Mouse (Mus musculus): Measurements from ENCODE around the gene Doc2a. TPM values are rescaled to one million over a fixed set of nuclear protein-coding genes. Genes with fewer than 3 reads are reported as not detected.
A peak's percentile ranks its signal among the peaks of the same experiment; 100 is the strongest.
"Not testable (repeated sequence)": the region's sequence is repeated elsewhere in the genome, so short reads cannot be mapped to it uniquely, and the experiment has no call there.

Gene Doc2a
- total and polyA plus RNA-seq, 3 experiments = 2.3 TPM; not detected in 2

- no peaks in the 10 kb centered on the region for H3K9me3 ChIP-seq (replicated peaks; ENCODE audit: insufficient read depth, low read length)
- peak overlapping the region; percentile 84 for H3K27ac ChIP-seq (ENCODE audit: control insufficient read depth, low read depth, low read length)
- H3K9ac ChIP-seq (ENCODE audit: control insufficient read depth, low read depth, low read length, poor library complexity, severe bottlenecking) = peak overlapping the region; percentile 90
- peaks cover 0 to 5% of the 10 kb centered on the region in 2 experiments; a peak in 2 of 4 replicates for H3K36me3 ChIP-seq (ENCODE audit: control insufficient read depth in 1 of 2, insufficient read depth in 2 of 2, low read length in 2 of 2)
- H3K27me3 ChIP-seq (ENCODE audit: control insufficient read depth in 1 of 2, insufficient read depth in 2 of 2, low read length in 2 of 2) = no peaks in the 10 kb centered on the region
- H3K4me3 ChIP-seq (ENCODE audit: control insufficient read depth in 1 of 2, insufficient read depth in 1 of 2, low read depth in 2 of 2, low read length in 2 of 2) = peak overlapping the region; percentile 64 to 73
- H3K4me1 ChIP-seq (ENCODE audit: control insufficient read depth in 1 of 2, insufficient read depth in 2 of 2, low read length in 2 of 2) = peaks cover 4 to 12% of the 10 kb centered on the region in 2 experiments; a peak in 3 of 4 replicates
- TF ChIP-seq USF1 (IDR thresholded peaks at IDR 0.05; ENCODE audit: low read depth, low read length) (0 out of 2 replicates have a peak, but pooled peaks have one; percentile 25), CHD1 (IDR thresholded peaks at IDR 0.05; ENCODE audit: low read depth, low read length) (0 out of 2 replicates have a peak, but pooled peaks have one; percentile 3), SIN3A (IDR thresholded peaks at IDR 0.05; ENCODE audit: low read length) (peak; percentile 37; the same call in 1 of the 2 replicates), MYC (IDR thresholded peaks at IDR 0.05; ENCODE audit: low read depth, low read length) (no peak), GATA1 (IDR thresholded peaks at IDR 0.05; ENCODE audit: low read depth, low read length) (no peak), RCOR1 (IDR thresholded peaks at IDR 0.05; ENCODE audit: low read depth, low read length) (no peak), NRF1 (IDR thresholded peaks at IDR 0.05; ENCODE audit: insufficient read depth, low read depth, low read length, poor library complexity, severe bottlenecking) (peak; percentile 93), ZMIZ1 (IDR thresholded peaks at IDR 0.05; ENCODE audit: low read depth, low read length) (peak; percentile 15; the same call in 1 of the 2 replicates), HCFC1 (IDR thresholded peaks at IDR 0.05; ENCODE audit: low read depth, low read length) (peak; percentile 73), TBP (IDR thresholded peaks at IDR 0.05; ENCODE audit: low read depth, low read length) (peak; percentile 24; the same call in 1 of the 2 replicates), POLR2A (IDR thresholded peaks at IDR 0.05; ENCODE audit: control insufficient read depth in 1 of 2, insufficient read depth in 1 of 2, low read depth in 1 of 2, low read length in 2 of 2, poor library complexity in 1 of 2) (peak; percentile 72 to 73), NELFE (IDR thresholded peaks at IDR 0.05; ENCODE audit: low read depth, low read length) (peak; percentile 86)
- peaks cover 4% of the 10 kb centered on the region; the same call in 1 of the 2 replicates for H3K79me2 ChIP-seq (ENCODE audit: control insufficient read depth, insufficient read depth, low read length, poor library complexity)
- DNase-seq (ENCODE audit: low read depth, low spot score) = peak; percentile 94
Observed at GRCm38 (mm10) chr7:126898102-126898990, 51.1 kb downstream of the Doc2a start.

GRCm38 (mm10) chr7:126899781-126900180 lies 52.6 kb downstream of the Doc2a start:
- not testable (repeated sequence) for H3K27me3 ChIP-seq (ENCODE audit: control insufficient read depth in 1 of 2, insufficient read depth in 2 of 2, low read length in 2 of 2); H3K27ac ChIP-seq (ENCODE audit: control insufficient read depth, low read depth, low read length); H3K9ac ChIP-seq (ENCODE audit: control insufficient read depth, low read depth, low read length, poor library complexity, severe bottlenecking); H3K36me3 ChIP-seq (ENCODE audit: control insufficient read depth in 1 of 2, insufficient read depth in 2 of 2, low read length in 2 of 2); DNase-seq (ENCODE audit: low read depth, low spot score); H3K79me2 ChIP-seq (ENCODE audit: control insufficient read depth, insufficient read depth, low read length, poor library complexity); H3K9me3 ChIP-seq (replicated peaks; ENCODE audit: insufficient read depth, low read length); H3K4me3 ChIP-seq (ENCODE audit: control insufficient read depth in 1 of 2, insufficient read depth in 1 of 2, low read depth in 2 of 2, low read length in 2 of 2)
- peaks cover 4 to 12% of the 10 kb centered on the region in 2 experiments; a peak in 3 of 4 replicates for H3K4me1 ChIP-seq (ENCODE audit: control insufficient read depth in 1 of 2, insufficient read depth in 2 of 2, low read length in 2 of 2)

Other genes starting within 250 kb of the Doc2a start
Only the 30 nearest of the 31 such genes appear.
- gene Nupr1, start 216.6 kb upstream of the Doc2a start, total RNA-seq (2012; rRNA removed) = 1.8 and 9.5 TPM in 2 replicates
- 10 to 100 TPM in 1 of 2 experiments, not detected in 1; 11.0 TPM for gene Nupr1, start 216.6 kb upstream of the Doc2a start, polyA plus RNA-seq (2012; ENCODE audit: insufficient read depth in 1 of 2, insufficient read length in 2 of 2, low read depth in 1 of 2, low replicate concordance in 2 of 2, missing spikeins in 1 of 2)
- 56.1 and 81.7 TPM in 2 replicates for gene Sgf29, start 198.1 kb upstream of the Doc2a start, total RNA-seq (2012; rRNA removed)
- gene Sgf29, start 198.1 kb upstream of the Doc2a start, polyA plus RNA-seq (2012; ENCODE audit: insufficient read depth in 1 of 2, insufficient read length in 2 of 2, low read depth in 1 of 2, low replicate concordance in 2 of 2, missing spikeins in 1 of 2) = 100 to 1,000 TPM in 1 of 2 experiments, not detected in 1; 117 TPM
- gene Sult1a1, start 171.0 kb upstream of the Doc2a start, total RNA-seq (2012; rRNA removed) = not detected in 2 replicates
- under 1 TPM in 1 of 2 experiments, not detected in 1; 0.36 TPM for gene Sult1a1, start 171.0 kb upstream of the Doc2a start, polyA plus RNA-seq (2012; ENCODE audit: insufficient read depth in 1 of 2, insufficient read length in 2 of 2, low read depth in 1 of 2, low replicate concordance in 2 of 2, missing spikeins in 1 of 2)
- gene Bola2, start 152.0 kb upstream of the Doc2a start, total RNA-seq (2012; rRNA removed) = 138 and 163 TPM in 2 replicates
- 100 to 1,000 TPM in 1 of 2 experiments, not detected in 1; 436 TPM for gene Bola2, start 152.0 kb upstream of the Doc2a start, polyA plus RNA-seq (2012; ENCODE audit: insufficient read depth in 1 of 2, insufficient read length in 2 of 2, low read depth in 1 of 2, low replicate concordance in 2 of 2, missing spikeins in 1 of 2)
- gene Slx1b, start 151.6 kb upstream of the Doc2a start, total RNA-seq (2012; rRNA removed) = 4.6 and 5.4 TPM in 2 replicates
- gene Slx1b, start 151.6 kb upstream of the Doc2a start, polyA plus RNA-seq (2012; ENCODE audit: insufficient read depth in 1 of 2, insufficient read length in 2 of 2, low read depth in 1 of 2, low replicate concordance in 2 of 2, missing spikeins in 1 of 2) = 10 to 100 TPM in 1 of 2 experiments, not detected in 1; 10.2 TPM
- 195 and 279 TPM in 2 replicates for gene Coro1a, start 139.6 kb upstream of the Doc2a start, total RNA-seq (2012; rRNA removed)
- gene Coro1a, start 139.6 kb upstream of the Doc2a start, polyA plus RNA-seq (2012; ENCODE audit: insufficient read depth in 1 of 2, insufficient read length in 2 of 2, low read depth in 1 of 2, low replicate concordance in 2 of 2, missing spikeins in 1 of 2) = 100 to 1,000 TPM in 1 of 2 experiments, not detected in 1; 204 TPM
- 5.2 and 7.1 TPM in 2 replicates for gene Mapk3, start 87.8 kb upstream of the Doc2a start, total RNA-seq (2012; rRNA removed)
- 10 to 100 TPM in 1 of 2 experiments, not detected in 1; 45.1 TPM for gene Mapk3, start 87.8 kb upstream of the Doc2a start, polyA plus RNA-seq (2012; ENCODE audit: insufficient read depth in 1 of 2, insufficient read length in 2 of 2, low read depth in 1 of 2, low replicate concordance in 2 of 2, missing spikeins in 1 of 2)
- gene Gdpd3, start 81.1 kb upstream of the Doc2a start, total RNA-seq (2012; rRNA removed) = 12.6 and 12.7 TPM in 2 replicates
- 10 to 100 TPM in 1 of 2 experiments, not detected in 1; 13.0 TPM for gene Gdpd3, start 81.1 kb upstream of the Doc2a start, polyA plus RNA-seq (2012; ENCODE audit: insufficient read depth in 1 of 2, insufficient read length in 2 of 2, low read depth in 1 of 2, low replicate concordance in 2 of 2, missing spikeins in 1 of 2)
- gene Ypel3, start 70.5 kb upstream of the Doc2a start, total RNA-seq (2012; rRNA removed) = 2.1 and 2.7 TPM in 2 replicates
- gene Ypel3, start 70.5 kb upstream of the Doc2a start, polyA plus RNA-seq (2012; ENCODE audit: insufficient read depth in 1 of 2, insufficient read length in 2 of 2, low read depth in 1 of 2, low replicate concordance in 2 of 2, missing spikeins in 1 of 2) = 10 to 100 TPM in 1 of 2 experiments, not detected in 1; 12.6 TPM
- 0.12 and 0.13 TPM in 2 replicates for gene Tbx6, start 65.9 kb upstream of the Doc2a start, total RNA-seq (2012; rRNA removed)
- under 1 TPM in 1 of 2 experiments, not detected in 1; 0.15 TPM for gene Tbx6, start 65.9 kb upstream of the Doc2a start, polyA plus RNA-seq (2012; ENCODE audit: insufficient read depth in 1 of 2, insufficient read length in 2 of 2, low read depth in 1 of 2, low replicate concordance in 2 of 2, missing spikeins in 1 of 2)
- 255 and 257 TPM in 2 replicates for gene Ppp4c, start 54.9 kb upstream of the Doc2a start, total RNA-seq (2012; rRNA removed)
- 100 to 1,000 TPM; 265 to 540 TPM for gene Ppp4c, start 54.9 kb upstream of the Doc2a start, polyA plus RNA-seq (2012; ENCODE audit: insufficient read depth in 1 of 2, insufficient read length in 2 of 2, low read depth in 1 of 2, low replicate concordance in 2 of 2, missing spikeins in 1 of 2)
- gene Fam57b, start 49.7 kb upstream of the Doc2a start, total RNA-seq (2012; rRNA removed) = 1.7 TPM in 2 replicates
- gene Fam57b, start 49.7 kb upstream of the Doc2a start, polyA plus RNA-seq (2012; ENCODE audit: insufficient read depth in 1 of 2, insufficient read length in 2 of 2, low read depth in 1 of 2, low replicate concordance in 2 of 2, missing spikeins in 1 of 2) = under 1 TPM in 1 of 2 experiments, not detected in 1; 0.50 TPM
- not detected in 2 replicates for gene 4930451I11Rik, start 15.8 kb upstream of the Doc2a start, total RNA-seq (2012; rRNA removed)
- gene 4930451I11Rik, start 15.8 kb upstream of the Doc2a start, polyA plus RNA-seq (2012; ENCODE audit: insufficient read depth in 1 of 2, insufficient read length in 2 of 2, low read depth in 1 of 2, low replicate concordance in 2 of 2, missing spikeins in 1 of 2) = not detected
- 44.0 and 55.6 TPM in 2 replicates for gene Hirip3, start 14.6 kb downstream of the Doc2a start, total RNA-seq (2012; rRNA removed)
- 100 to 1,000 TPM in 1 of 2 experiments, not detected in 1; 137 TPM for gene Hirip3, start 14.6 kb downstream of the Doc2a start, polyA plus RNA-seq (2012; ENCODE audit: insufficient read depth in 1 of 2, insufficient read length in 2 of 2, low read depth in 1 of 2, low replicate concordance in 2 of 2, missing spikeins in 1 of 2)
- 77.1 and 93.0 TPM in 2 replicates for gene Ino80e, start 15.0 kb downstream of the Doc2a start, total RNA-seq (2012; rRNA removed)
- gene Ino80e, start 15.0 kb downstream of the Doc2a start, polyA plus RNA-seq (2012; ENCODE audit: insufficient read depth in 1 of 2, insufficient read length in 2 of 2, low read depth in 1 of 2, low replicate concordance in 2 of 2, missing spikeins in 1 of 2) = 100 to 1,000 TPM; 189 to 476 TPM
- gene Taok2, start 37.3 kb downstream of the Doc2a start, total RNA-seq (2012; rRNA removed) = 26.2 and 34.2 TPM in 2 replicates
- gene Taok2, start 37.3 kb downstream of the Doc2a start, polyA plus RNA-seq (2012; ENCODE audit: insufficient read depth in 1 of 2, insufficient read length in 2 of 2, low read depth in 1 of 2, low replicate concordance in 2 of 2, missing spikeins in 1 of 2) = 10 to 100 TPM; 29.0 to 52.3 TPM
- 18.0 and 18.8 TPM in 2 replicates for gene Tmem219, start 75.5 kb downstream of the Doc2a start, total RNA-seq (2012; rRNA removed)
- gene Tmem219, start 75.5 kb downstream of the Doc2a start, polyA plus RNA-seq (2012; ENCODE audit: insufficient read depth in 1 of 2, insufficient read length in 2 of 2, low read depth in 1 of 2, low replicate concordance in 2 of 2, missing spikeins in 1 of 2) = 10 to 100 TPM in 1 of 2 experiments, not detected in 1; 34.5 TPM
- 17.7 and 18.1 TPM in 2 replicates for gene Kctd13, start 81.5 kb downstream of the Doc2a start, total RNA-seq (2012; rRNA removed)
- gene Kctd13, start 81.5 kb downstream of the Doc2a start, polyA plus RNA-seq (2012; ENCODE audit: insufficient read depth in 1 of 2, insufficient read length in 2 of 2, low read depth in 1 of 2, low replicate concordance in 2 of 2, missing spikeins in 1 of 2) = 10 to 100 TPM in 1 of 2 experiments, not detected in 1; 26.2 TPM
- gene Asphd1, start 102.2 kb downstream of the Doc2a start, total RNA-seq (2012; rRNA removed) = 0.15 TPM in 1 of 2 replicates, not detected in the other
- gene Asphd1, start 102.2 kb downstream of the Doc2a start, polyA plus RNA-seq (2012; ENCODE audit: insufficient read depth in 1 of 2, insufficient read length in 2 of 2, low read depth in 1 of 2, low replicate concordance in 2 of 2, missing spikeins in 1 of 2) = under 1 TPM in 1 of 2 experiments, not detected in 1; 0.74 TPM
- gene Sez6l2, start 103.1 kb downstream of the Doc2a start, total RNA-seq (2012; rRNA removed) = 0.49 and 2.0 TPM in 2 replicates
- 1 to 10 TPM in 1 of 2 experiments, not detected in 1; 6.1 TPM for gene Sez6l2, start 103.1 kb downstream of the Doc2a start, polyA plus RNA-seq (2012; ENCODE audit: insufficient read depth in 1 of 2, insufficient read length in 2 of 2, low read depth in 1 of 2, low replicate concordance in 2 of 2, missing spikeins in 1 of 2)
- gene Cdipt, start 128.5 kb downstream of the Doc2a start, total RNA-seq (2012; rRNA removed) = 72.5 and 98.4 TPM in 2 replicates
- gene Cdipt, start 128.5 kb downstream of the Doc2a start, polyA plus RNA-seq (2012; ENCODE audit: insufficient read depth in 1 of 2, insufficient read length in 2 of 2, low read depth in 1 of 2, low replicate concordance in 2 of 2, missing spikeins in 1 of 2) = 100 to 1,000 TPM in 1 of 2 experiments, not detected in 1; 151 TPM
- gene Cdiptos, start 128.7 kb downstream of the Doc2a start, total RNA-seq (2012; rRNA removed) = 0.35 and 0.49 TPM in 2 replicates
- gene Cdiptos, start 128.7 kb downstream of the Doc2a start, polyA plus RNA-seq (2012; ENCODE audit: insufficient read depth in 1 of 2, insufficient read length in 2 of 2, low read depth in 1 of 2, low replicate concordance in 2 of 2, missing spikeins in 1 of 2) = 1 to 10 TPM in 1 of 2 experiments, not detected in 1; 1.8 TPM
- 19.4 and 19.8 TPM in 2 replicates for gene Mvp, start 167.2 kb downstream of the Doc2a start, total RNA-seq (2012; rRNA removed)
- 10 to 100 TPM in 1 of 2 experiments, not detected in 1; 20.6 TPM for gene Mvp, start 167.2 kb downstream of the Doc2a start, polyA plus RNA-seq (2012; ENCODE audit: insufficient read depth in 1 of 2, insufficient read length in 2 of 2, low read depth in 1 of 2, low replicate concordance in 2 of 2, missing spikeins in 1 of 2)
- 0.39 TPM in 1 of 2 replicates, not detected in the other for gene Pagr1b, start 169.1 kb downstream of the Doc2a start, total RNA-seq (2012; rRNA removed)
- gene Pagr1b, start 169.1 kb downstream of the Doc2a start, polyA plus RNA-seq (2012; ENCODE audit: insufficient read depth in 1 of 2, insufficient read length in 2 of 2, low read depth in 1 of 2, low replicate concordance in 2 of 2, missing spikeins in 1 of 2) = 1 to 10 TPM in 1 of 2 experiments, not detected in 1; 4.5 TPM
- 55.4 and 60.2 TPM in 2 replicates for gene Pagr1a, start 169.9 kb downstream of the Doc2a start, total RNA-seq (2012; rRNA removed)
- 10 to 100 TPM in 1 of 2 experiments, not detected in 1; 85.9 TPM for gene Pagr1a, start 169.9 kb downstream of the Doc2a start, polyA plus RNA-seq (2012; ENCODE audit: insufficient read depth in 1 of 2, insufficient read length in 2 of 2, low read depth in 1 of 2, low replicate concordance in 2 of 2, missing spikeins in 1 of 2)
- gene Gm42742, start 173.7 kb downstream of the Doc2a start, total RNA-seq (2012; rRNA removed) = 13.8 and 20.5 TPM in 2 replicates
- 10 to 100 TPM in 1 of 2 experiments, not detected in 1; 27.2 TPM for gene Gm42742, start 173.7 kb downstream of the Doc2a start, polyA plus RNA-seq (2012; ENCODE audit: insufficient read depth in 1 of 2, insufficient read length in 2 of 2, low read depth in 1 of 2, low replicate concordance in 2 of 2, missing spikeins in 1 of 2)
- gene Prrt2, start 173.8 kb downstream of the Doc2a start, total RNA-seq (2012; rRNA removed) = 0.12 and 0.13 TPM in 2 replicates
- gene Prrt2, start 173.8 kb downstream of the Doc2a start, polyA plus RNA-seq (2012; ENCODE audit: insufficient read depth in 1 of 2, insufficient read length in 2 of 2, low read depth in 1 of 2, low replicate concordance in 2 of 2, missing spikeins in 1 of 2) = 1 to 10 TPM in 1 of 2 experiments, not detected in 1; 1.4 TPM
- gene Maz, start 179.6 kb downstream of the Doc2a start, total RNA-seq (2012; rRNA removed) = 231 and 234 TPM in 2 replicates
- gene Maz, start 179.6 kb downstream of the Doc2a start, polyA plus RNA-seq (2012; ENCODE audit: insufficient read depth in 1 of 2, insufficient read length in 2 of 2, low read depth in 1 of 2, low replicate concordance in 2 of 2, missing spikeins in 1 of 2) = 100 to 1,000 TPM in 1 of 2 experiments, not detected in 1; 540 TPM
- gene Kif22, start 195.1 kb downstream of the Doc2a start, total RNA-seq (2012; rRNA removed) = 57.7 and 75.7 TPM in 2 replicates
- 100 to 1,000 TPM; 119 to 298 TPM for gene Kif22, start 195.1 kb downstream of the Doc2a start, polyA plus RNA-seq (2012; ENCODE audit: insufficient read depth in 1 of 2, insufficient read length in 2 of 2, low read depth in 1 of 2, low replicate concordance in 2 of 2, missing spikeins in 1 of 2)
- gene Zg16, start 239.9 kb downstream of the Doc2a start, total RNA-seq (2012; rRNA removed) = 57.1 and 89.3 TPM in 2 replicates
- 10 to 100 TPM in 1 of 2 experiments, not detected in 1; 50.4 TPM for gene Zg16, start 239.9 kb downstream of the Doc2a start, polyA plus RNA-seq (2012; ENCODE audit: insufficient read depth in 1 of 2, insufficient read length in 2 of 2, low read depth in 1 of 2, low replicate concordance in 2 of 2, missing spikeins in 1 of 2)

Data from MEL (cell line).